Mouse (Mus musculus): ENCODE measurements at regions not wholly inside any gene's neighbourhood (a gene's known extent, or its start where the extent isn't known, plus 50 kb on each side); places are given as distances from the start of the nearest gene placed in this dataset.

GRCm38 (mm10) chr8:39921336-39921735, 753.5 kb upstream of the Adam24 start:
- no peaks in the 10 kb centered on the region for H3K4me1 ChIP-seq (ENCODE audit: control insufficient read depth in 2 of 2, insufficient read depth in 2 of 2, low read length in 2 of 2, poor library complexity in 1 of 2)
- H3K36me3 ChIP-seq (ENCODE audit: control insufficient read depth, insufficient read depth, low read length, poor library complexity, severe bottlenecking): no peaks in the 10 kb centered on the region
- no peaks in the 10 kb centered on the region for H3K9me3 ChIP-seq (ENCODE audit: control insufficient read depth, insufficient read depth, low read depth, low read length)
- in situ Hi-C loops (cut with MboI; ENCODE audit: low sequenced_read_pairs in 2 of 2, unreplicated experiment in 2 of 2): no loop called here
- H3K9ac ChIP-seq (ENCODE audit: insufficient read depth, low read depth, low read length, poor library complexity, severe bottlenecking): no peak overlapping the region
- no peak for DNase-seq (ENCODE audit: low read depth, low spot score)
- no peak overlapping the region for H3K4me3 ChIP-seq (ENCODE audit: insufficient read depth in 1 of 2, low read depth in 1 of 2, low read length in 2 of 2, poor library complexity in 1 of 2, severe bottlenecking in 1 of 2)
- TF ChIP-seq ZNF384 (IDR thresholded peaks at IDR 0.05; ENCODE audit: low read depth, low read length) (no peak), HCFC1 (IDR thresholded peaks at IDR 0.05; ENCODE audit: borderline replicate concordance, insufficient read depth, low read length) (no peak), CHD2 (IDR thresholded peaks at IDR 0.05; ENCODE audit: low read depth, low read length) (no peak), MAFK (IDR thresholded peaks at IDR 0.05; ENCODE audit: insufficient read depth, low read depth, low read length) (no peak), ZC3H11A (IDR thresholded peaks at IDR 0.05; ENCODE audit: borderline replicate concordance, low read depth, low read length) (no peak)
- H3K27ac ChIP-seq (ENCODE audit: insufficient read depth, low read depth, low read length, poor library complexity, severe bottlenecking): no peak overlapping the region

DNA sequence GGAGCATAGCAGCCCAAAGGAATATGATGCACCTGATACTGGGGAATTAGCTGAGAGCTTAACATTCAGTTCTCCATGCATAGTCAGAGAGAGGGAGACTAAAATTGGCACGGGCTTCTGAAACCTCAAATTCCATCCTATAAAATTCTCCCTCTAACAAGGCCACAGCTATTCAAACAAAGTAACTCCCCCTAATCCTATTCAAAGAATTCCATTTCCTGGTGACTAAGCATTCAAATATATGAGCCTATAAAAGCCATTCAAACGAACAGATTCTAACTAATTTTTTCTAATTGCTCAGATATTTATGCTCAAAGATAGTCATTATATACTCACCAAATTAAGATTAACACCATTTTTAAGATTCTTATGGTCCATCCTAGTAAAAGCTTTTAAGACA, 751.1 kb upstream of the Adam24 start:
- no peaks in the 10 kb centered on the region for H3K9me3 ChIP-seq (ENCODE audit: control insufficient read depth, insufficient read depth, low read depth, low read length)
- H3K36me3 ChIP-seq (ENCODE audit: control insufficient read depth, insufficient read depth, low read length, poor library complexity, severe bottlenecking): no peaks in the 10 kb centered on the region
- in situ Hi-C loops (cut with MboI; ENCODE audit: low sequenced_read_pairs in 2 of 2, unreplicated experiment in 2 of 2): no loop called here
- TF ChIP-seq CHD2 (IDR thresholded peaks at IDR 0.05; ENCODE audit: low read depth, low read length) (no peak), HCFC1 (IDR thresholded peaks at IDR 0.05; ENCODE audit: borderline replicate concordance, insufficient read depth, low read length) (no peak), ZNF384 (IDR thresholded peaks at IDR 0.05; ENCODE audit: low read depth, low read length) (no peak), ZC3H11A (IDR thresholded peaks at IDR 0.05; ENCODE audit: borderline replicate concordance, low read depth, low read length) (no peak), MAFK (IDR thresholded peaks at IDR 0.05; ENCODE audit: insufficient read depth, low read depth, low read length) (no peak)
- no peak overlapping the region for H3K4me3 ChIP-seq (ENCODE audit: insufficient read depth in 1 of 2, low read depth in 1 of 2, low read length in 2 of 2, poor library complexity in 1 of 2, severe bottlenecking in 1 of 2)
- no peak overlapping the region for H3K27ac ChIP-seq (ENCODE audit: insufficient read depth, low read depth, low read length, poor library complexity, severe bottlenecking)
- no peaks in the 10 kb centered on the region for H3K4me1 ChIP-seq (ENCODE audit: control insufficient read depth in 2 of 2, insufficient read depth in 2 of 2, low read length in 2 of 2, poor library complexity in 1 of 2)
- H3K9ac ChIP-seq (ENCODE audit: insufficient read depth, low read depth, low read length, poor library complexity, severe bottlenecking): no peak overlapping the region
- no peak for DNase-seq (ENCODE audit: low read depth, low spot score)

DNA sequence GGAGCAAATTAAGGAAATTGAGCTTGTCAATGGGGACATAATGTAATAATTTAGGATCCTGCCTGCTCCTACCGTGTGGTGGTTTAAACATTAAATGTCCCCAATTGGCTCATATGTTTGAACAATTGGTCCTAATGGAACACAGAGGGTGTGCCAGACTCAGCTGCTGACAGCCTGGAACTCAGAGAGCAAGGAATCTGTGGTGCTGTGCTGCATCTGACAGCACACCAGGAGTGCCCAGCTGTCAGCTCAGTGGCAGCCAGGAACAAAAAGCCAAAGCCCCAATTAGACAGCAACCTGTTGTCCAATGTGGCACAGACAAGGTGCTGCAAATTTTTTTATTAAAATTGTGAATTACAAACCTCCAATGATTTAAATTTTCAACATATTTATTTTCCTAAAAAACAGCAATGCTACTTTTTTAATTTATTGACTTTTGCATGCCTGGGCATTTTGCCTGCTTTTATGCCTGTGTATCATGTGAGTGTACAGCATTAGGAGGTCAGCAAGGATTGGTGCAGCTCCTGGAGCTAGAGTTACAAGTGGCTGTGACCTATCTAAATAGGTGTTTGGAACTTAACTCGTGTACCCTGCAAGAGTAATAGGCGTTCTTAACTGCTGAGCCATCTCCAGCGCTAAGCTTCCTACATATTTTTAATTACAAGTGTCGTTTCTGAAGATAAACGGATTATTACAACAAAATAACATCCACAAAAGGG, 724.5 kb upstream of the Adam24 start:
- Histone ChIP-seq H3K9me3 (ENCODE audit: control insufficient read depth, insufficient read depth, low read depth, low read length) (no peaks in the 10 kb centered on the region), H3K4me3 (ENCODE audit: insufficient read depth in 1 of 2, low read depth in 1 of 2, low read length in 2 of 2, poor library complexity in 1 of 2, severe bottlenecking in 1 of 2) (no peak overlapping the region), H3K27ac (ENCODE audit: insufficient read depth, low read depth, low read length, poor library complexity, severe bottlenecking) (no peak overlapping the region), H3K4me1 (ENCODE audit: control insufficient read depth in 2 of 2, insufficient read depth in 2 of 2, low read length in 2 of 2, poor library complexity in 1 of 2) (no peaks in the 10 kb centered on the region), H3K9ac (ENCODE audit: insufficient read depth, low read depth, low read length, poor library complexity, severe bottlenecking) (no peak overlapping the region), H3K36me3 (ENCODE audit: control insufficient read depth, insufficient read depth, low read length, poor library complexity, severe bottlenecking) (no peaks in the 10 kb centered on the region)
- no peak for DNase-seq (ENCODE audit: low read depth, low spot score)
- TF ChIP-seq ZC3H11A (IDR thresholded peaks at IDR 0.05; ENCODE audit: borderline replicate concordance, low read depth, low read length) (no peak), ZNF384 (IDR thresholded peaks at IDR 0.05; ENCODE audit: low read depth, low read length) (no peak), HCFC1 (IDR thresholded peaks at IDR 0.05; ENCODE audit: borderline replicate concordance, insufficient read depth, low read length) (no peak), CHD2 (IDR thresholded peaks at IDR 0.05; ENCODE audit: low read depth, low read length) (no peak), MAFK (IDR thresholded peaks at IDR 0.05; ENCODE audit: insufficient read depth, low read depth, low read length) (no peak)
- in situ Hi-C loops (cut with MboI; ENCODE audit: low sequenced_read_pairs in 2 of 2, unreplicated experiment in 2 of 2): no loop called here

DNA sequence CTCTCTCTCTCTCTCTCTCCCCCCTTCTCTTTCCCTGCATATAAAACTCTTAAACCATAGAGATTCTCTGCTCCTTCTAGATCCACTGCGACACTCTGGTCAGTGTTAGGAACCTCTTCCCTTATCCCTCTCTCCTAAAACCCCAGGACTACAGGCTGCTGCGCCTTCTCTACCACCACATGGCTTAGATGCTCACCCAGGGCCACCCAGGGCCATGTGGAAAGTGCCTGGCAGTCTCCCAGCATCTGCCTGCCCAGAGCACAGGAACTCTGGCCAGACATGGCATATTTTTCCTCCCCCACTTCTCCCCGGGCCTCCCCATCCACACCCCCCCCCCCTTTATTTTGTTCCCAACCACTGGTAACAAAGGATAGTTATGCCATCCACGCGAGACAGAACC, 720.4 kb upstream of the Adam24 start:
- Histone ChIP-seq H3K36me3 (ENCODE audit: control insufficient read depth, insufficient read depth, low read length, poor library complexity, severe bottlenecking) (no peaks in the 10 kb centered on the region), H3K4me3 (ENCODE audit: insufficient read depth in 1 of 2, low read depth in 1 of 2, low read length in 2 of 2, poor library complexity in 1 of 2, severe bottlenecking in 1 of 2) (no peak overlapping the region), H3K9me3 (ENCODE audit: control insufficient read depth, insufficient read depth, low read depth, low read length) (no peaks in the 10 kb centered on the region), H3K4me1 (ENCODE audit: control insufficient read depth in 2 of 2, insufficient read depth in 2 of 2, low read length in 2 of 2, poor library complexity in 1 of 2) (no peaks in the 10 kb centered on the region), H3K9ac (ENCODE audit: insufficient read depth, low read depth, low read length, poor library complexity, severe bottlenecking) (no peak overlapping the region), H3K27ac (ENCODE audit: insufficient read depth, low read depth, low read length, poor library complexity, severe bottlenecking) (no peak overlapping the region)
- TF ChIP-seq MAFK (IDR thresholded peaks at IDR 0.05; ENCODE audit: insufficient read depth, low read depth, low read length) (no peak), ZC3H11A (IDR thresholded peaks at IDR 0.05; ENCODE audit: borderline replicate concordance, low read depth, low read length) (no peak), ZNF384 (IDR thresholded peaks at IDR 0.05; ENCODE audit: low read depth, low read length) (no peak), HCFC1 (IDR thresholded peaks at IDR 0.05; ENCODE audit: borderline replicate concordance, insufficient read depth, low read length) (no peak), CHD2 (IDR thresholded peaks at IDR 0.05; ENCODE audit: low read depth, low read length) (no peak)
- in situ Hi-C loops (cut with MboI; ENCODE audit: low sequenced_read_pairs in 2 of 2, unreplicated experiment in 2 of 2): no loop called here
- no peak for DNase-seq (ENCODE audit: low read depth, low spot score)

Measured in ES-E14 (cell line).